Mouse (Mus musculus) testis, adult 2 months (tissue): Measurements from ENCODE around the gene Crp.

Source experiments
- CTCF ChIP-seq: fragments of 200-500 bp; IDR thresholded peaks from 2 replicates; pipeline ENCODE4 v1.5.1; 2012; ENCODE audit warnings: low read depth, mild to moderate bottlenecking, inconsistent platforms, low read length, moderate library complexity; ENCODE audit not compliant: control insufficient read depth, insufficient read depth, insufficient replicate concordance
- POLR2A ChIP-seq: fragments of 200-500 bp; IDR thresholded peaks from 2 replicates; pipeline ENCODE4 v1.6.1; 2012; ENCODE audit warnings: low read depth, mild to moderate bottlenecking, inconsistent platforms, low read length, moderate library complexity; ENCODE audit not compliant: control insufficient read depth

DNA sequence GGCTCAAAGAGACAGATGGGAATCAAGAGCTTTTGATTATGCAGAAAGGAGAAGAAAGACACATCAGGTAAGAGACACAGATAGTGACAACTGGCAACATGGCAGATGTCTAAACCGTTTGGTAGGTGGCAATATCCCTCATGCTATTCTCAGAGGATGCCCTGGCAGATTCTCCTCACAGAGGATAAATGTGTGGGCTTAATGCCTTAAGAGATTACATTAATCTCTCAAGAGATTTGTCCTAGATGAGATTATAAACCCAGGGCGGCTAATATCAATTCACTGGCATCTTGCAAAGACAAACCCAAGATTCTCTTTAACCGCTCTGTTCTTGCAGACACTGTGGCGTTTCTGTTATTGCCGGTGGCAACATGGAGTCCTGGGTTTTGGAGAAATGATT, 14.3 kb upstream of the Crp start:
- no peak for TF ChIP-seq CTCF
- TF ChIP-seq POLR2A, result no peak
